Mouse (Mus musculus): ENCODE results near the gene Trpm5. TPM values are rescaled to one million over a fixed set of nuclear protein-coding genes. Genes with fewer than 3 reads are reported as not detected.

Trpm5 gene
- polyA plus RNA-seq, 1 experiment = not detected

GRCm38 (mm10) chr7:143055499-143056186, 38.8 kb downstream of the Trpm5 start:
- Histone ChIP-seq H3K36me3 (ENCODE audit: control insufficient read depth, insufficient read depth, low read length, poor library complexity, severe bottlenecking) (peaks cover 36% of the 10 kb centered on the region), H3K27ac (ENCODE audit: insufficient read depth, low read length) (no peak overlapping the region), H3K4me1 (ENCODE audit: control insufficient read depth, insufficient read depth, low read length) (peaks cover 2% of the 10 kb centered on the region), H3K9ac (ENCODE audit: low read depth, poor library complexity, severe bottlenecking) (peak overlapping the region; percentile 93), H3K27me3 (ENCODE audit: control insufficient read depth, insufficient read depth, low read length, poor library complexity, severe bottlenecking) (no peaks in the 10 kb centered on the region), H3K9me3 (replicated peaks; ENCODE audit: control insufficient read depth, insufficient read depth, low read length, poor library complexity, severe bottlenecking) (no peaks in the 10 kb centered on the region), H3K4me3 (ENCODE audit: low read depth, low read length) (no peak overlapping the region)
- TF ChIP-seq POLR2A (IDR thresholded peaks at IDR 0.05; ENCODE audit: insufficient read depth, low read length) = no peak
- no peak for TF ChIP-seq EP300 (IDR thresholded peaks at IDR 0.05; ENCODE audit: insufficient read depth, low read depth, low read length)
- no peak for TF ChIP-seq CTCF (IDR thresholded peaks at IDR 0.05; ENCODE audit: low read depth, low read length)

GRCm38 (mm10) chr7:143055001-143055400, 39.4 kb downstream of the Trpm5 start:
- no peaks in the 10 kb centered on the region for H3K4me1 ChIP-seq (ENCODE audit: control insufficient read depth, insufficient read depth, low read length)
- H3K27ac ChIP-seq (ENCODE audit: insufficient read depth, low read length) = peak overlapping the region; percentile 46
- H3K36me3 ChIP-seq (ENCODE audit: control insufficient read depth, insufficient read depth, low read length, poor library complexity, severe bottlenecking) = peaks cover 34% of the 10 kb centered on the region
- H3K9ac ChIP-seq (ENCODE audit: low read depth, poor library complexity, severe bottlenecking) = peak overlapping the region; percentile 93
- H3K4me3 ChIP-seq (ENCODE audit: low read depth, low read length) = peak overlapping the region; percentile 89
- no peaks in the 10 kb centered on the region for H3K27me3 ChIP-seq (ENCODE audit: control insufficient read depth, insufficient read depth, low read length, poor library complexity, severe bottlenecking)
- H3K9me3 ChIP-seq (replicated peaks; ENCODE audit: control insufficient read depth, insufficient read depth, low read length, poor library complexity, severe bottlenecking) = no peaks in the 10 kb centered on the region
- TF ChIP-seq CTCF (IDR thresholded peaks at IDR 0.05; ENCODE audit: low read depth, low read length) (no peak), EP300 (IDR thresholded peaks at IDR 0.05; ENCODE audit: insufficient read depth, low read depth, low read length) (no peak), POLR2A (IDR thresholded peaks at IDR 0.05; ENCODE audit: insufficient read depth, low read length) (no peak)

- Histone ChIP-seq H3K4me3 (ENCODE audit: low read depth, low read length) (peak overlapping the region; percentile 89), H3K4me1 (ENCODE audit: control insufficient read depth, insufficient read depth, low read length) (no peaks in the 10 kb centered on the region), H3K27me3 (ENCODE audit: control insufficient read depth, insufficient read depth, low read length, poor library complexity, severe bottlenecking) (no peaks in the 10 kb centered on the region), H3K9ac (ENCODE audit: low read depth, poor library complexity, severe bottlenecking) (peak overlapping the region; percentile 93), H3K27ac (ENCODE audit: insufficient read depth, low read length) (peak overlapping the region; percentile 46), H3K9me3 (replicated peaks; ENCODE audit: control insufficient read depth, insufficient read depth, low read length, poor library complexity, severe bottlenecking) (no peaks in the 10 kb centered on the region), H3K36me3 (ENCODE audit: control insufficient read depth, insufficient read depth, low read length, poor library complexity, severe bottlenecking) (peaks cover 32% of the 10 kb centered on the region)
- TF ChIP-seq EP300 (IDR thresholded peaks at IDR 0.05; ENCODE audit: insufficient read depth, low read depth, low read length) (no peak), POLR2A (IDR thresholded peaks at IDR 0.05; ENCODE audit: insufficient read depth, low read length) (no peak), CTCF (IDR thresholded peaks at IDR 0.05; ENCODE audit: low read depth, low read length) (no peak)
Observed at GRCm38 (mm10) chr7:143054612-143054965, 39.9 kb downstream of the Trpm5 start.

- H3K4me1 ChIP-seq (ENCODE audit: control insufficient read depth, insufficient read depth, low read length) = no peaks in the 10 kb centered on the region
- H3K27me3 ChIP-seq (ENCODE audit: control insufficient read depth, insufficient read depth, low read length, poor library complexity, severe bottlenecking) = no peaks in the 10 kb centered on the region
- TF ChIP-seq CTCF (IDR thresholded peaks at IDR 0.05; ENCODE audit: low read depth, low read length) = no peak
- no peak for TF ChIP-seq POLR2A (IDR thresholded peaks at IDR 0.05; ENCODE audit: insufficient read depth, low read length)
- TF ChIP-seq EP300 (IDR thresholded peaks at IDR 0.05; ENCODE audit: insufficient read depth, low read depth, low read length) = no peak
- peaks cover 32% of the 10 kb centered on the region for H3K36me3 ChIP-seq (ENCODE audit: control insufficient read depth, insufficient read depth, low read length, poor library complexity, severe bottlenecking)
- H3K27ac ChIP-seq (ENCODE audit: insufficient read depth, low read length) = peak overlapping the region; percentile 46
- no peaks in the 10 kb centered on the region for H3K9me3 ChIP-seq (replicated peaks; ENCODE audit: control insufficient read depth, insufficient read depth, low read length, poor library complexity, severe bottlenecking)
- H3K9ac ChIP-seq (ENCODE audit: low read depth, poor library complexity, severe bottlenecking) = peak overlapping the region; percentile 93
- peak overlapping the region; percentile 89 for H3K4me3 ChIP-seq (ENCODE audit: low read depth, low read length)
Observed at GRCm38 (mm10) chr7:143053961-143054611, 40.4 kb downstream of the Trpm5 start.

- Histone ChIP-seq H3K9me3 (replicated peaks; ENCODE audit: control insufficient read depth, insufficient read depth, low read length, poor library complexity, severe bottlenecking) (no peaks in the 10 kb centered on the region), H3K27me3 (ENCODE audit: control insufficient read depth, insufficient read depth, low read length, poor library complexity, severe bottlenecking) (no peaks in the 10 kb centered on the region), H3K27ac (ENCODE audit: insufficient read depth, low read length) (peak overlapping the region; percentile 46), H3K9ac (ENCODE audit: low read depth, poor library complexity, severe bottlenecking) (peak overlapping the region; percentile 93), H3K4me3 (ENCODE audit: low read depth, low read length) (peak overlapping the region; percentile 89), H3K4me1 (ENCODE audit: control insufficient read depth, insufficient read depth, low read length) (no peaks in the 10 kb centered on the region), H3K36me3 (ENCODE audit: control insufficient read depth, insufficient read depth, low read length, poor library complexity, severe bottlenecking) (peaks cover 30% of the 10 kb centered on the region)
- TF ChIP-seq CTCF (IDR thresholded peaks at IDR 0.05; ENCODE audit: low read depth, low read length) (no peak), EP300 (IDR thresholded peaks at IDR 0.05; ENCODE audit: insufficient read depth, low read depth, low read length) (0 out of 2 replicates have a peak, but pooled peaks have one; percentile 15), POLR2A (IDR thresholded peaks at IDR 0.05; ENCODE audit: insufficient read depth, low read length) (peak; percentile 36)
Observed at GRCm38 (mm10) chr7:143053008-143053899, 41.2 kb downstream of the Trpm5 start.

All from ES-Bruce4 (cell line).